Mouse (Mus musculus) CD4-positive, CD25-positive, alpha-beta regulatory T cell, adult 2 months (primary cell): ENCODE measurements around the gene Acaa1b.
A peak's percentile ranks its signal among the peaks of the same experiment; 100 is the strongest.

Experiments
- DNase-seq: peaks from one replicate; pipeline ENCODE4 v3.0.0-alpha.2; 2012; ENCODE audit warnings: low read depth, low spot score

Gene Acaa1b

DNA sequence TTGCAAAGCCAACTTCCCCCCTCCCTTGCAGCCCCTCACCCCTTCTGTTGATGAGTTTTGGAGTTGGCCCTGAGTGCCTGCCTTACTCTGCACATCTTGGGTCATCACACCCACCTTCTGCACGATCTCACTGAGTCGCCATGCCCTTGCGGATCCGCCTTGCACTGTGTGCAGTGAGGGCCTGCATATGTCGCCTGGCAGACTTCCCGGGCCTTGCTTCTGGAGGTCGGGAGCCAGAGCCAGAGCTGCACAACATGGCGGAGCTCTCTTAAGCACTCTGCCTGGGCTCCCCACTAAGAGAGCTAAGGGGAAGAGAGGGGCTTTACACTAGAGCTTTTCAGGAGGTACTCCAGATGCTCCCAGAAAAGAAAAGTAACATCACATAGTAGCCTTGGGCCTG lies 12.2 kb downstream of the Acaa1b start:
- no peak for DNase-seq

DNA sequence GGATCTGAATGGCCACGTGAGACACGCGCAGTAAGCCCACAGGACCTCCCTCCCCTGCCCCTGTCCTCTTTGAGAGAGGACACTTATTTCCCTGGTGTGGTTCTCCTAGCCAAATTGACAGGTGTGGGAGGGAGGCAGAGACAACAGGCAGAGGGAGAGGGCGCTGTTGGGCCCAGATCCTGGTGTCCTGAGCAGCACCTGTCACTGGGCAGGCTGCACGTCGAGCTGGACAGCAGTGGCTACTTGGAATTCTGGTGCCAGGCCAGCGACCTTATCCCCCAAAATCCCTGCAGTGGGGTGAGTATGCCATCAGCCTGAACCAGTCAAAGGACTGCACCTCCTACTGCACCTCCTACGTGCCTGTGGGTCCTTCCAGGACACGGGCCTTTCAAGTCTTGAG lies 13.5 kb downstream of the Acaa1b start:
- no peak for DNase-seq

DNA sequence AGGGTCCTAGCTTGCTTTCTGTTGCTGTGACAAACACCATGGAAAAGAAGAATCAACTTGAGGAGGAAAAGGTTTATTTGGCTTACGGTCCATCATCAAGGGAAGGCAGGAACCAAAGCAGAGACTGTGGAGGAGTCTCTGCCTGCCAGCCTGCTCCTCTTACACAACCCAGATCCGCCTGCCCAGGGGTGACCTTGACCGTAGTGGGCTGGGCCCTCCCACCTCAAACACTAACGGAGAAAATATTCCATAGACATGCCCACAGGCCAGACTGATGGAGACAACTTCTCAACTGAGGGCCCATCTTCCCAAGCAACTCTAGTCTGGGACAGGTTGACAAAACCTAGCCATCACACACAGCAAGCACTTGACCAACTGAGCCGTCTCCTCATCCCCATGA lies 14.8 kb downstream of the Acaa1b start:
- DNase-seq: no peak

DNA sequence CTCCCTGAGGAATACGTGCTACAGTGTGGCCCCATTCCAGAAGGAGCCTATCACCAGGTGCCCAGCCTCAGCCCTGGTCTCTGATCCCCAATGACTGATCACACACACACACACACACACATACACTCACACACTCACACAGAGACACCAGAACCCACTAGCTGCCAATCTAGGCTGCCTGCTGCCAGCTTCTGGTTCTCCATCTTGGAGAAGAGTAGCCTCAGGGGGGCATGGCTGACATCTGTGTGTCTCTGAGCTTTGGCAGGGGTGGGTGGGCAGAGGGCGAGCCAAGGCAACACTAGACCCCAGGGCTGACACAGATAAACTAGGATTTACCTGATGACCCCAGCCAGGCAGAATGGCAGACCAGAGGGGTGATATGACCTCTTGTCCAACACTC lies 18.1 kb downstream of the Acaa1b start:
- no peak for DNase-seq

DNA sequence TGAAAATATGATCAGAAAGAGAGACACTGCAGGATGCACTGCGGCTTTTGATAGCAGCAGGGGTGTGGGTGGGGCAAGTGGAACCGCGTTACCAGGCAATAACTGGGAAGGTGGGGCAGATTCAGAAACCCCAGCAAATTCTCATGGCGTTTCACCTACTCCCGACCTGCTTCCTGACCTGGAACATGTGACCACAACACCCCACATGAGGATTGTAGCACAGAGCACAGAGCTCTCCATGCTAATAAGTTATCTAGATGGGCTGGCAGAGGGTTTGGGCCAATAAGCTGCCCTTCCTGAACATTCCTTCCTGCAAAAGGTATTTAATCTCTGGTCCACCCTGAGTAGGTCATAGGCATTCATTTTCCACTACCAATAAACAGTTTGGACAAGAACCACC lies 26.2 kb downstream of the Acaa1b start:
- DNase-seq: no peak

DNA sequence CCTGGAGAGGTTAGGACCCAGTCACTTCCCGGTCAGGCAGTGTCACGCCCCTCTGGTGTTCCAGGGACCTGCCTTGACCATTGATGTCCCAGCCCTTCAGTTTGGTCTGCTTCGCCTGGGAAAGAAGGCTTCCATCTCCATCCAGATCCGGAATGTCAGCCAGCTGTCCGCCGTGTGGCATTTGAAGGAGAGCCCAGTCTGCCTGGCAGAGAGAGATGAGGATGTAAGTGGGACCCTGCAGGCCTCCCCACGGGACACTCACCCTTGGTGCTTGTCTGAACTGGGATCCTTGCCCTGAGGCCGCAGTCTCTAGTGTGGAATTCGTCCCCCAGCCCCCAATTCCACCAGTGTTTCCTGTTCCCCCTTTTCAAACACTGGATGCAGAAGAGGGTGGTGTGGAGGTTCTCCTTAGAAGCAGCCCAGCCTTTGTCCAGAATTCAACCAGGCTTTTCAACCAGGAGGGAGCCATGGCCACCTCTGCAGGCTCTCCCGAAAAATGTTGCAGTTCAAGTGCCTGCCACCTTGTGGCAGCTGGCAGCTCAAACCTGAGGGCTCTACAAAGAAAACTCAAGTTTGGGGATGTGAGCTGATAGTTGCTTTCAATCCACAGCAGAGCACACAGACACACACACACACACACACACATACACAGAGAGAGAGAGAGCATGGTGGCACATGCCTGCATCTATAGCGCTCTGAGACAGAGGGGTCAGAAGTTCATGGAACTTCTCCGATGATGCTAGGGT lies 28.3 kb downstream of the Acaa1b start:
- no peak for DNase-seq

DNA sequence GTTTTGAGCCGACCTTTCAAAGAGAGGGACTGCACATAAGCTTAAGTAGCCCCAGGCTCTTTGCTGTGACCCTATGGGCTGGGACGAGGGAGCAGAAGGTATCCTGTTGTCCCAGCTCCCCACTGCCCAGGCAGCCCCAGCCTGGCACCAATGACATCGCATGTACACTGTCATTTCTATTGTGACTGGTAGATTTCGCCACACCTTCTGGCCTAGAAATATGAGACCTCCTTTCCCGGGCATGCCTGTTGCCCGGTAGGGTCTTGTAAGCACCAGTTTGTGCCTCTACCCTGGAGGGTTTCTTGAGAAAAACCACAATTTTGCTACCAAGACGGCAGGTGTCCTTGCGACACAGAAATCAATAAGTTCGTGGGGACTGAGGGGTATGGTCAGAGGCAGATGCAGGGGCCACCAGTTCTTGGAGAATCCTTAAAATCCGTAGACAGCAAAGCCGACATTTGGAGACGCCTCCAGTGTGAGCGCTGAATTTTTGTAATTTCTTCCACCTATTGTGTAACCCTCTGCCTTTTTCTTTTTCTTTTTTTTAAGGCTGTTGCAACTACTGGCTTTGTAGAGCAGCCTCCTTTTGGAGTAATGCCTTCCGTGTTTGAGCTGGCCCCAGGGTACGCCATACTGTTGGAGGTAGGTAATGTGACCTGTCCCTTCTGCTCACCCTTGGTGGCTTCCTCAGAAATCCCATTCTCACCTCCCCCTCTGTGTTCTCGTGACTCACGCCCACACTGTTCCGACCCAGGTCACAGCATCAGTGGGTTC lies 34.1 kb downstream of the Acaa1b start:
- DNase-seq: no peak

DNA sequence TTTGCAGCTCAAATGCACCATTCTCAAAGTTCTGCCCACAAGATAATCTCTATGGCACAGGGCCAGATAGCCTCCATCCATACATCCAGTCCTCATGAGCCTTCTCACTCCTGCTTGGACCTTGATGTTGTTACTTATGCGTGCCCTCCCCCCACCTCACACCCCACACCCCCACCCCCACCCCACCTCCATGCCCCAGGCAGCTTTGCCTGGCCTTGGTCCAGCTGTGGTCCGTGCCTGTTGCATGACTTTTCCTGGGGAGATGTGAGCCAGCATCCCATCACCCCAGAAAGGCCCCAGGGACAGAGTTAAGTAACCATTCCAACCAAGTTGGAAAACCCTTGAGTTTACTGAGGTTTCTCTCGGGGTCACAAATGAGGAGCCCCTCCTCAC lies 36.7 kb downstream of the Acaa1b start:
- no peak for DNase-seq

DNA sequence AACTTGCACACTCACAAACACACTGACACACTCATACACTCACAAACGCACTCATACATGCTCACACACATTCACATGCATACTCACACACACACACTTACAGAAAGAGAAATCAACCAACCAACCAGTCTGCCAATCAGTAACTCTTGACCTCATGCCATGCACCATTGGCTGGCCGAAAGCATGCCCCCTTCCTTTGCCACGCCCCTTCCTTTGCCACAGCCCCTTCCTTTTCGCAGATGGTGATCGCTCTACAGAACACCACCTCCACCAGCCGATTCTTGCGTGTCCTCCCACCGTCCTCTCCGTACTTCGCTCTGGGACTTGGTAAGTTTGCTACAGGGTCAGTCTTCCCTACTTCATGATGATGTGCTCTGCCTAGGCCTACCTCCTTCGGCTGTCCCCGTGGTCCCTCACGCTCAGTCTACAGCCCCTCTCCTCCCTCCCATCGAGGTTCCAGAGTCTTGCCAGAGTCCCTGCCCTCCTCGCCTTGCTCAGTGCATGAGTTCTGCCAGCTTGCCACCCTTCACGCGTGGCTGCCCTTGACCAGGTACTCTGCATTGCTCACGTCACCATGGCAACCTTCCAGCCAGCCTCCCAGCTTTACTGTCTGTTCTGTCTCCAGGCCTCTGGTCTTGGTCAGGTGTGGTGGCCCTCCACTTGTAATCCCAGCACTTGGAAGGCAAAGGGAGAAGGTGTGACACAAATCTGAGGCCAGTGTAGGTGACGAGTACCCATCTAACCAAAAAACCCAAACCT lies 37.3 kb downstream of the Acaa1b start:
- DNase-seq: no peak

DNA sequence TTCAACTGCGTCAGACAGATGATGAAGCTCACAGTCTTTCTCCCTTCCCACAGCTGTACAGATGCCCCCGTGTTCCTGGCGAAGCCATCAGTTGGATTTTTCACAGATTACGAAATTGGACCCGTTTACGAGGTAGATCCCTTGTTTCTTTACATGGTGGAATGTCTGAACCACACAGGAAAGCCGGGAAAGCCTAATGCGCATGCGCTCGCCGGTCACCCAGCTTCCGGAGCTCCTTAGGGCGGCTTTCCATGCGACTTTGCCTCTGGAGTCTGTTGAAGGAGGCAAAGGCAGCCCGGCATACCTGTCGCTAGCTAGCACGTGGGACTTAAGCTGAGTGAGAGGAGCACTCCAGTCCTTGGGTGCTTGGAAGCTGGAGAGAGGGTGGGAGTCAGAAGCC lies 42.0 kb downstream of the Acaa1b start:
- DNase-seq: no peak

DNA sequence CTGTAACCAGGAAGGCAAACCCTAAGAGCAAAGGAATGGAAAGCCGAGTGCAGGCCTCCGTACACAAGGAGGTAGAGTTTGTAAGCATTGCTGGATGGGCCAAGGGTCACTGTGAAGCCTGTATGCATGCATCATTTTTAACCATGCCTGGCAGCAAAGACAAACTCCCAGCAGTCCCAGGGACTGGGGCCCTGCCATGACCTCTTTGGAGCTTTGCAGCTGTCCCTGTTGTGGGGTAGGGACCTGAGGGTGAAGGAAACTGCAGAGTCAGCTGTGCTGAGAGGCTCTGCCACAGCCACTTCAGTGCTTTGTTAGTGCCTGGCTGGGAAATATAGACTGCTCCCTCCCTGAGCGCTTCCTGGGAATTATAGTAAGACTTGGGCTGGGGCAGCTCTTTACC lies 46.3 kb downstream of the Acaa1b start:
- DNase-seq: no peak

DNA sequence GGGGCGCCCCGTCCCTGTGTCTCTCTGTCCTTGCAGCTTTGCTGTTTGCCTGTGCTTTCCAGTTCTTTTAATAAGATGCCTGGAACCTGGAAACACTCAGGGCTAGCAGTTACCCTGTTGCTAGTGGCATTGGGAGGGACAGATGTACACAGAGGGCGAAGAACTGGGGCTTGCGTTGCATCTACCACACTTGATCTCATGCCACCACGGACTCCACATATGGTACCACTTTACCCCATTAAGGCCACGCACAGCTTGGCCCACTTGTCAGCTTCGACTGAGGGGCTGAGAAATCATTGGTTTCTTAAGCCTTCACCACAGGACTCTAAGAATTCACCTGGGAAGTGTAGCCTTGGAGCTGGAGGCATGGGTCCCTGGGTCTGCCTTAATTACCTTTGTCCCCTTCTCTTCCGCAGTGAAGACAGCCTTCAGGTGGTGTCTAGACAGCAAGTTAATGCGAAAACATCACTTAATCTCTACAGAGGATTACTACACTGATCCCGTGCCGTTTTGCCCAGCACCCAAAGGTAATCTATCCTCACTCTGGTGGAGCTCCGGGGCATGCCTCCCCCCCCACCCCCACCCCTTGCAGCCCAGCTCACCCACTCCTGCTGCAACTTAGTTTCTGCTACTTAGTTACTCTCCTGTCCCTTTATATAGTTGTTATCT lies 47.1 kb downstream of the Acaa1b start:
- DNase-seq: no peak

DNA sequence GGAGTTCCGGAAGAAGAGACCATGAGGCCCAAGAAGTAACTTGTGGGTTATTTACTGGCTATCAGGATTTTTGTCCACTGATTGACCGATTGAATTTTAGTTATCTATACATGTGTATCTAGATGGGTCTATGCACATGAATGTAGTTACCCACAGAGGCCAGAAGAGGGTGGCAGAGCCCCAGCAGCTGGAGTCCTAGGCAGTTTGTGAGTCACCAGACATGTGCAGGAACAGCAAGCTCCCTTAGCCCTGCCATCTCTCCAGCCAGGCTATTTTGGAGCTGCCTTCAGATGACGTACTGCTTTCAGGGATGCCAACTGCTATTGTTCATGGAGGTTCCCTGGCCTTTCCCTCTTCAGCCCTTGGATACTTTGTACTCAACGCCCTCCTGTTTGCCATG lies 49.3 kb downstream of the Acaa1b start:
- peak; percentile 16 for DNase-seq

DNA sequence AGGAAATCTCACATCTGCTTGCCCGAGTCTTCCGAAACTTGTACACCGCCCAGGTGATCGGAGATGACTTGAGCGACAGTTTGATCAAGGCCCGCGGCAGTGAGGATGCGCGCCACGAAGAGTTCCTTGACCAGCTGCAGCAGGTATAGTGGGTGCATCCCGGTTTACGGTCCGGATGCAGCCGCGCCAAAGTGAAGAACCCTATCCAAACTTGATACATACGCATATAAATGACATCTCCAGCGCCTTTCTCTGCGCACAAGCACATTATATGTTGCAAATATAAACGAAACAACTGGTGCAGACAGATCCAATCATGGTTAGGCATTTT lies 54.1 kb downstream of the Acaa1b start:
- DNase-seq: no peak

DNA sequence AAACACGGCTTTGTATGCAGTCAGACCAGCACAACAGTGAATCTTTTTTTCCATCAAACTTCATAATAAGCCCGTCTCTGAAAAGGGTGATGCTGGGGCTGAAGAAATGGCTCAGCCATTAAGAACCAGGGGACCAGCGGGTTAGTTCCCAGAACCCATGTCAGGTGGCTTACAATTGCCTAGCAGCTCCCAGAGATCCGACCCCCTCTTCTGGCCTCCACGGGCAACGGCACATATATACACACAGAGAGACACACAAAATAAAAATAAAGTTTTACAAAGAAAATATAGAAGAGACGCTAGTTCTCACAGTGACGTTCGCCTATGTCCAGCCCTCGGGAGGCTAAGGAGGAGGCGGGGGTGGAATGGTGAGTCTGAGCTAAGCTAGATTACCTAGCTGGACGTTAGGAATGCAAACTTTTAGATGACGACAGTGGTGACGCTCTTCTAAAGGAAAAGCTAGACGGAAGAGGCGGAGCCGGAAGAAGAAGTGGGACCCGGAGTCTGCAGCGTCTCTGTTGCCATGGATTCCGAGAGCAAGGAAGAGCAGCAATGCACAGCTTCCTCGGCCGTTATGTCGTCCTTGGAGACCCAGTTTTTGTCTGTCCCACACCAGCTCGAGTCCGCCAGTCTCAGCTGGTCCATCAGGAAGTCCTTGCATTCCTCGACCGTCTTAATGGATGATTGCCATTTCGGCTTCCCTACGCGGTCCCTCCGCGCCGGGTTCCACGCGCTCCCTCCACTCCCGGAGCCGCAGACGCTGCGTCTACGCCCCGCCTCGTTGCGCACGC lies 54.7 kb downstream of the Acaa1b start, which contains the start of gene Dlec1:
Gene Dlec1, plus strand, starts transcription at position 487 of the 791 bp plus-strand sequence.
- peak; percentile 87 for DNase-seq

DNA sequence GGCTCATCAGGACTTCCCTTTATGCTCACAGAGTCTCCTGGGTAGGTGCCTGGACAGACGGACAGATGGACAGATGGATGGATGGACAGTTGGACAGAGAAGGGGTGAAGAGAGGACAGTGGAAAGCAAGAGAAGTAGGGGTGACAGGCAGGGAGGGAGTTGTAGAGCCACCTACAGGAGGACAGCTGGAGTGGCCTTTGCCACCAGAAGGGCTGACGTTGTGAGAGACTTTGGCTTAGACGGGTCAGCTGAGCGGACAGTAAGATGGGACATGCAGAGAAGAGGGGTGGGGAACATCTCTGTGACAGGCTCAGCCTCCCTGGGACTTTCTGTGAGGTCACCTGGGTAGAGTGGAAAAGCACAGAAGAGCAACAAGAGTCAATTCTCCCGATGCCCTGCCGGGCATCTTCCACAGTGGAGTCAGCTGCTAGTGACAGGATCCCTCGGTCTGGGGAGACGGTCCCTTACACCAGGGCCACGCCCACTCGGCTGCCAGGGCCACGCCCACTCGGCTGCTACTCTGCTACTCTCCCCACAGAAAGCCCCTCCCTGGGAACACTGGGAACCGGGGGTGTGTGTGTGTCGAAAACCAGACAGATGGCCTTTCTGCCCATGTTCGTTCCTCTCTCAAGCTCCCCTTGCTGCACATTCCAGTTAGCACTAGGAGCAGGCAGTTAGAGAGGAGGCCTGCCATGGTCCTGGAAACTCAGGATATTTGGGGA lies 56.6 kb downstream of the Acaa1b start:
- DNase-seq: peak; percentile 51
